Mouse (Mus musculus) heart, embryonic 10.5 days (tissue): ENCODE results near the gene Samd3. TPM values are rescaled to one million over a fixed set of nuclear protein-coding genes. Genes with fewer than 3 reads are reported as not detected.

Experiments
- DNase-seq: peaks from one replicate; pipeline ENCODE4 v3.0.0-alpha.2; 2017; ENCODE audit warnings: low spot score
- H3K27ac ChIP-seq: fragments of 300-500 bp; sonication (generic); 2 replicates; pipeline ENCODE4 v1.5.1; 2016; ENCODE audit warnings: mild to moderate bottlenecking
- H3K27me3 ChIP-seq: fragments of 300-500 bp; sonication (generic); 2 replicates; pipeline ENCODE4 v1.6.1; 2016; ENCODE audit warnings: mild to moderate bottlenecking; ENCODE audit not compliant: poor library complexity, insufficient read depth, severe bottlenecking
- H3K36me3 ChIP-seq: fragments of 300-500 bp; sonication (generic); 2 replicates; pipeline ENCODE4 v1.6.1; 2016; ENCODE audit warnings: mild to moderate bottlenecking, moderate library complexity
- H3K4me1 ChIP-seq: fragments of 300-500 bp; sonication (generic); 2 replicates; pipeline ENCODE4 v1.6.1; 2016; ENCODE audit warnings: mild to moderate bottlenecking
- H3K4me3 ChIP-seq: fragments of 300-500 bp; sonication (generic); 2 replicates; pipeline ENCODE4 v1.5.1; 2016; ENCODE audit warnings: mild to moderate bottlenecking, moderate library complexity
- H3K9me3 ChIP-seq: fragments of 300-500 bp; sonication (generic); 2 replicates; pipeline ENCODE4 v1.6.1; 2016; ENCODE audit warnings: mild to moderate bottlenecking, moderate library complexity
- WGBS: fragments of 180-500 bp; shearing (Covaris S2); methylation state at CpG from one replicate; pipeline ENCODE4 v1.1.7; 2016; 5-methylcytosine and 5-hydroxymethylcytosine counted together
- polyA plus RNA-seq: library from polyadenylated mRNA; unstranded; fragments of >200 nt; fragmentation: Nextera tagmentation; extraction: Ambion mirVana; gene quantifications from 2 replicates; pipeline ENCODE4 v1.2.1, GENCODE M21; 2016

The Samd3 gene
- polyA plus RNA-seq, 1 experiment from 2014 or later = 0.23 TPM

- Histone ChIP-seq H3K4me1 (no peaks in the 10 kb centered on the region), H3K9me3 (no peaks in the 10 kb centered on the region), H3K27me3 (no peaks in the 10 kb centered on the region), H3K36me3 (no peaks in the 10 kb centered on the region), H3K27ac (no peak overlapping the region), H3K4me3 (no peak overlapping the region)
- 76% methylated on average over 7 of the region's 7 CpGs for WGBS
- no peak for DNase-seq
Observed at GRCm38 (mm10) chr10:26249426-26250165, 20.1 kb downstream of the Samd3 start.

- Histone ChIP-seq H3K9me3 (no peaks in the 10 kb centered on the region), H3K27me3 (no peaks in the 10 kb centered on the region), H3K27ac (no peak overlapping the region), H3K4me1 (0 out of 2 replicates have a peak, but pooled peaks cover 3% of the 10 kb centered on the region), H3K4me3 (no peak overlapping the region), H3K36me3 (no peaks in the 10 kb centered on the region)
- WGBS = 58% methylated on average over 4 of the region's 4 CpGs
- no peak for DNase-seq
Observed at GRCm38 (mm10) chr10:26259908-26260307, 30.4 kb downstream of the Samd3 start.

GRCm38 (mm10) chr10:26263744-26264459 lies 34.4 kb downstream of the Samd3 start:
- H3K36me3 ChIP-seq = no peaks in the 10 kb centered on the region
- WGBS = 75% methylated on average over 3 of the region's 3 CpGs
- H3K4me3 ChIP-seq = no peak overlapping the region
- DNase-seq = no peak
- no peak overlapping the region for H3K27ac ChIP-seq
- H3K27me3 ChIP-seq = no peaks in the 10 kb centered on the region
- 0 out of 2 replicates have a peak, but pooled peaks cover 3% of the 10 kb centered on the region for H3K4me1 ChIP-seq
- no peaks in the 10 kb centered on the region for H3K9me3 ChIP-seq

GRCm38 (mm10) chr10:26275414-26275813 lies 45.9 kb downstream of the Samd3 start:
- 87% methylated on average over 6 of the region's 6 CpGs for WGBS
- H3K36me3 ChIP-seq = peaks cover 47% of the 10 kb centered on the region
- no peak for DNase-seq

GRCm38 (mm10) chr10:26280009-26280408 lies 50.5 kb downstream of the Samd3 start:
- Histone ChIP-seq H3K4me1 (no peaks in the 10 kb centered on the region), H3K4me3 (no peak overlapping the region), H3K36me3 (peaks cover 36% of the 10 kb centered on the region), H3K27me3 (no peaks in the 10 kb centered on the region), H3K9me3 (no peaks in the 10 kb centered on the region), H3K27ac (no peak overlapping the region)
- DNase-seq = no peak
- WGBS = 56% methylated on average over 8 of the region's 8 CpGs

More at GRCm38 (mm10) chr10:26275414-26275813, 45.9 kb downstream of the Samd3 start:
- Histone ChIP-seq H3K4me3 (no peak overlapping the region), H3K4me1 (no peaks in the 10 kb centered on the region), H3K9me3 (no peaks in the 10 kb centered on the region), H3K27ac (no peak overlapping the region), H3K27me3 (no peaks in the 10 kb centered on the region)

- no peaks in the 10 kb centered on the region for H3K9me3 ChIP-seq
- 90% methylated on average over 7 of the region's 7 CpGs for WGBS
- no peak overlapping the region for H3K27ac ChIP-seq
- H3K27me3 ChIP-seq = no peaks in the 10 kb centered on the region
- no peak overlapping the region for H3K4me3 ChIP-seq
- H3K4me1 ChIP-seq = no peaks in the 10 kb centered on the region
- peaks cover 24% of the 10 kb centered on the region; the same call in 1 of the 2 replicates for H3K36me3 ChIP-seq
- DNase-seq = no peak
Observed at GRCm38 (mm10) chr10:26287136-26287535, 57.6 kb downstream of the Samd3 start.

GRCm38 (mm10) chr10:26297200-26297599 lies 67.7 kb downstream of the Samd3 start:
- WGBS = 85% methylated on average over 3 of the region's 3 CpGs
- Histone ChIP-seq H3K27me3 (no peaks in the 10 kb centered on the region), H3K27ac (no peak overlapping the region), H3K4me1 (no peaks in the 10 kb centered on the region), H3K9me3 (no peaks in the 10 kb centered on the region), H3K36me3 (peaks cover 51% of the 10 kb centered on the region), H3K4me3 (no peak overlapping the region)
- no peak for DNase-seq

- Histone ChIP-seq H3K27ac (no peak overlapping the region), H3K27me3 (no peaks in the 10 kb centered on the region), H3K4me3 (no peak overlapping the region), H3K9me3 (no peaks in the 10 kb centered on the region), H3K36me3 (peaks cover 51% of the 10 kb centered on the region), H3K4me1 (no peaks in the 10 kb centered on the region)
- 83% methylated on average over 7 of the region's 7 CpGs for WGBS
- no peak for DNase-seq
Observed at GRCm38 (mm10) chr10:26297626-26298025, 68.1 kb downstream of the Samd3 start.

GRCm38 (mm10) chr10:26302336-26302735 lies 72.8 kb downstream of the Samd3 start:
- 93% methylated on average over 4 of the region's 4 CpGs for WGBS
- no peaks in the 10 kb centered on the region for H3K4me1 ChIP-seq
- H3K9me3 ChIP-seq = no peaks in the 10 kb centered on the region
- H3K36me3 ChIP-seq = peaks cover 36% of the 10 kb centered on the region
- no peak overlapping the region for H3K4me3 ChIP-seq
- DNase-seq = no peak
- no peaks in the 10 kb centered on the region for H3K27me3 ChIP-seq
- H3K27ac ChIP-seq = no peak overlapping the region

GRCm38 (mm10) chr10:26303485-26303884 lies 74.0 kb downstream of the Samd3 start:
- 93% methylated on average over 6 of the region's 6 CpGs for WGBS
- peaks cover 40% of the 10 kb centered on the region for H3K36me3 ChIP-seq
- no peaks in the 10 kb centered on the region for H3K4me1 ChIP-seq
- no peaks in the 10 kb centered on the region for H3K27me3 ChIP-seq
- no peak overlapping the region for H3K27ac ChIP-seq
- no peak for DNase-seq
- no peaks in the 10 kb centered on the region for H3K9me3 ChIP-seq
- H3K4me3 ChIP-seq = no peak overlapping the region

- DNase-seq = no peak
- no peak overlapping the region for H3K27ac ChIP-seq
- H3K9me3 ChIP-seq = no peaks in the 10 kb centered on the region
- no peaks in the 10 kb centered on the region for H3K27me3 ChIP-seq
- H3K36me3 ChIP-seq = peaks cover 44% of the 10 kb centered on the region
- no peak overlapping the region for H3K4me3 ChIP-seq
- no peaks in the 10 kb centered on the region for H3K4me1 ChIP-seq
- 94% methylated on average over 15 of the region's 15 CpGs for WGBS
Observed at GRCm38 (mm10) chr10:26314327-26314726, 84.8 kb downstream of the Samd3 start.

GRCm38 (mm10) chr10:26320679-26321078 lies 91.2 kb downstream of the Samd3 start:
- H3K4me1 ChIP-seq = no peaks in the 10 kb centered on the region
- H3K27me3 ChIP-seq = no peaks in the 10 kb centered on the region
- H3K36me3 ChIP-seq = peaks cover 15% of the 10 kb centered on the region; the same call in 1 of the 2 replicates
- H3K4me3 ChIP-seq = no peak overlapping the region
- no peaks in the 10 kb centered on the region for H3K9me3 ChIP-seq
- H3K27ac ChIP-seq = no peak overlapping the region
- DNase-seq = no peak
- 58% methylated on average over 4 of the region's 4 CpGs for WGBS
